ENCODE assay signal across 28 mouse cellular contexts in the genomic region with DNA sequence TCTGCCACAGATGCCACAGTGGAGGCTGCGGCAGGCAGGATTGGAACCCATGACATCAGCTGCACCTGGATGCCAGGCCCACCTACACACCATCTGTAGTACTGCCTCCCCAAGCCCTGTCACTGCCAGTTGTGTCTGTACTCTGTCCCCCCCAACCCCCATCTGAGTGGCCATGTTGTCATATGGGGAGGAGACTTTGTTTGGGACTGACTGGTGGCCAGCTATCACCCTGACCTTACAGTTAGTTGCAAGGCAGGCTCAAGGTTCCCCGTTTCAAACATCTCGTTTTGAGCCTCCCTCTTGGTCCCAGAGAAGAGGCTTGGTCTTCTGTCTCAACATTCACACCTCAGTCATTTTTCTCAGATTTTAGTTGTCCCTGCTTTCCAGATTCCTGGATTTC. TPM values are rescaled to one million over a fixed set of nuclear protein-coding genes. Genes with fewer than 3 reads are reported as not detected.
"Had no signal": no experiment of that assay in that cellular context is flagged by ENCODE, and none has a peak within 500 bp of the region (broad histone marks: within the 10 kb centered on the region; RNA-seq: fewer than 3 reads in every experiment).

No protein-coding gene starts in this region.

- H3K27ac ChIP-seq: gastrocnemius, adult 2 months; hindbrain, embryonic 10.5 days; hindbrain, embryonic 12.5 days; hindbrain, embryonic 14.5 days; intestine, embryonic 15.5 days; layer of hippocampus, adult 2 months; left cerebral cortex, adult 2 months; limb, embryonic 10.5 days; limb, embryonic 12.5 days; liver, embryonic 13.5 days; liver, embryonic 15.5 days had no signal

- H3K4me2 ChIP-seq: heart, embryonic 12.5 days; hindbrain, embryonic 12.5 days; hindbrain, embryonic 14.5 days; intestine, embryonic 15.5 days; limb, embryonic 12.5 days; liver, embryonic 11.5 days; liver, embryonic 13.5 days; liver, embryonic 15.5 days had no signal

- H3K9ac ChIP-seq: heart, embryonic 12.5 days; hindbrain, embryonic 12.5 days; hindbrain, embryonic 14.5 days; intestine, embryonic 15.5 days; limb, embryonic 12.5 days; liver, embryonic 13.5 days; liver, embryonic 15.5 days had no signal

- H3K9me3 ChIP-seq: heart, embryonic 10.5 days; heart, embryonic 12.5 days; hindbrain, embryonic 10.5 days; hindbrain, embryonic 12.5 days; intestine, embryonic 15.5 days; limb, embryonic 10.5 days; limb, embryonic 12.5 days; liver, embryonic 13.5 days; liver, embryonic 15.5 days had no signal

- H3K4me3 ChIP-seq: gastrocnemius, adult 2 months; heart, embryonic 10.5 days; heart, embryonic 12.5 days; hindbrain, embryonic 10.5 days; hindbrain, embryonic 12.5 days; intestine, embryonic 15.5 days; layer of hippocampus, adult 2 months; left cerebral cortex, adult 2 months; limb, embryonic 10.5 days; limb, embryonic 12.5 days; liver, embryonic 13.5 days; liver, embryonic 15.5 days had no signal

- H3K27me3 ChIP-seq: heart, embryonic 12.5 days; hindbrain, embryonic 12.5 days; intestine, embryonic 15.5 days; limb, embryonic 12.5 days; liver, embryonic 15.5 days had no signal

- DNase-seq: gastrocnemius, adult 2 months; gastrocnemius, postnatal 10 days; gastrocnemius, postnatal 25 days; heart, adult 18-20 months; heart, postnatal 10 days; heart, postnatal 4 days; kidney, adult 18-20 months; kidney, adult 8-10 months; kidney, postnatal 10 days; kidney, postnatal 25 days; kidney, postnatal 4 days; liver; liver, embryonic 13.5 days had no signal

- H3K36me3 ChIP-seq: heart, embryonic 10.5 days; heart, embryonic 12.5 days; hindbrain, embryonic 10.5 days; hindbrain, embryonic 12.5 days; limb, embryonic 10.5 days; limb, embryonic 12.5 days; liver, embryonic 13.5 days; liver, embryonic 15.5 days had no signal

- ATAC-seq: hindbrain, embryonic 16.5 days; inflammation-experienced regulatory T-cells, adult 6 months; intestine, embryonic 15.5 days; intestine, postnatal 0 days had no signal

RNA-seq across cellular contexts. Expression of gene Mapk13, which starts 10.6 kb away (rescaled TPM):
- polyA plus RNA-seq: inflammation-experienced regulatory T-cells, adult 6 months had no signal
